Mouse (Mus musculus) lung, postnatal 0 days (tissue): ENCODE data around the gene Pptc7. TPM values are rescaled to one million over a fixed set of nuclear protein-coding genes. Genes with fewer than 3 reads are reported as not detected.

Source experiments
- ATAC-seq: fragments of 200-750 bp; cut with Nextera tagmentation; 2 replicates; pipeline ENCODE4 v1.8.0; 2017; ENCODE audit warnings: moderate library complexity
- DNase-seq: peaks from one replicate; pipeline ENCODE4 v3.0.0-alpha.2; 2016; ENCODE audit warnings: low spot score
- H3K27ac ChIP-seq: fragments of 300-500 bp; sonication (generic); 2 replicates; pipeline ENCODE4 v1.5.1; 2014; ENCODE audit warnings: antibody characterized with exemption, mild to moderate bottlenecking, low read length, mixed read lengths
- H3K27me3 ChIP-seq: fragments of 300-500 bp; sonication (generic); replicated peaks from 2 replicates; pipeline ENCODE4 v1.6.1; 2014; ENCODE audit warnings: low read length, mixed read lengths; ENCODE audit not compliant: insufficient read depth
- H3K36me3 ChIP-seq: fragments of 300-500 bp; sonication (generic); 2 replicates; pipeline ENCODE4 v1.6.1; 2014; ENCODE audit warnings: low read length, mixed read lengths; ENCODE audit not compliant: insufficient read depth
- H3K4me1 ChIP-seq: fragments of 300-500 bp; sonication (generic); 2 replicates; pipeline ENCODE4 v1.6.1; 2014; ENCODE audit warnings: antibody characterized with exemption, low read depth, low read length, mixed read lengths; ENCODE audit not compliant: insufficient read depth
- H3K4me2 ChIP-seq: fragments of 300-500 bp; sonication (generic); replicated peaks from 2 replicates; pipeline ENCODE4 v1.6.1; 2014; ENCODE audit warnings: low read depth, mild to moderate bottlenecking, low read length, moderate library complexity, mixed read lengths
- H3K4me3 ChIP-seq: fragments of 300-500 bp; sonication (generic); 2 replicates; pipeline ENCODE4 v1.5.1; 2014; ENCODE audit warnings: low read depth, low read length
- H3K9ac ChIP-seq: fragments of 300-500 bp; sonication (generic); replicated peaks from 2 replicates; pipeline ENCODE4 v1.6.1; 2014; ENCODE audit warnings: low read depth, mild to moderate bottlenecking
- H3K9me3 ChIP-seq: fragments of 300-500 bp; sonication (generic); 2 replicates; pipeline ENCODE4 v1.6.1; 2016; ENCODE audit warnings: low read length, mixed read lengths
- CTCF ChIP-seq: IDR thresholded peaks from 2 replicates; pipeline ENCODE4 v1.5.1; 2016; ENCODE audit warnings: antibody characterized with exemption, mild to moderate bottlenecking
- EP300 ChIP-seq: IDR thresholded peaks from 2 replicates; pipeline ENCODE4 v1.6.1; 2016; ENCODE audit warnings: antibody characterized with exemption, mild to moderate bottlenecking, control low read depth
- WGBS: fragments of 180-500 bp; shearing (Covaris S2); extraction: QIAGEN DNeasy Blood & Tissue Kit; methylation state at CpG from one replicate; pipeline ENCODE4 v1.1.7; 2014; 5-methylcytosine and 5-hydroxymethylcytosine counted together
- polyA plus RNA-seq: library from polyadenylated mRNA; unstranded; fragments of >200 nt; fragmentation: Nextera tagmentation; extraction: Ambion mirVana; gene quantifications from 2 replicates; pipeline ENCODE4 v1.2.1, GENCODE M21; 2015

The Pptc7 gene
- polyA plus RNA-seq, 1 experiment from 2014 or later: 12.2 TPM

DNA sequence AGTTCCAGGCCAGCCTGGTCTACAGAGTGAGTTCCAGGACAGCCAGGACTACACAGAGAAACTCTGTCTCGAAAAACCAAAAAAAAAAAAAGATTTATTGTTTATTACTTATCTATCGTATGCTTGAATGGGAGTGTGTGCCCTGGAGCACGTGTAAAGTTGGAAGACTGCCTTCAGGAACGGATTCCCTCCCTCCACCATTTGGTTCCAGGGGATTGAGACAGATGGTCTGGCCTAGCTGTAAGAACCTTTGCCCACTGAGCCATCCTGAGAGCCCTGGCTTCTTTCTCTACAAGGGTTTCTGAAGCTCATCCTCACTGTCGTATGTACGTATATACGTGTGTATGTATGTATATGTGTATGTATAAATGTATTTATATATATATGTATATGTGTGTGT lies 5.2 kb upstream of the Pptc7 start:
- no peak overlapping the region for H3K4me3 ChIP-seq
- ATAC-seq: no peak
- WGBS: 82% methylated on average over 7 of the region's 7 CpGs
- no peak for DNase-seq
- no peak overlapping the region for H3K4me2 ChIP-seq
- H3K27me3 ChIP-seq: no peaks in the 10 kb centered on the region
- H3K9me3 ChIP-seq: no peaks in the 10 kb centered on the region
- H3K9ac ChIP-seq: no peak overlapping the region
- TF ChIP-seq EP300 (no peak), CTCF (no peak)
- H3K4me1 ChIP-seq: peaks cover 15% of the 10 kb centered on the region; the same call in 1 of the 2 replicates
- H3K27ac ChIP-seq: no peak overlapping the region
- H3K36me3 ChIP-seq: no peaks in the 10 kb centered on the region

DNA sequence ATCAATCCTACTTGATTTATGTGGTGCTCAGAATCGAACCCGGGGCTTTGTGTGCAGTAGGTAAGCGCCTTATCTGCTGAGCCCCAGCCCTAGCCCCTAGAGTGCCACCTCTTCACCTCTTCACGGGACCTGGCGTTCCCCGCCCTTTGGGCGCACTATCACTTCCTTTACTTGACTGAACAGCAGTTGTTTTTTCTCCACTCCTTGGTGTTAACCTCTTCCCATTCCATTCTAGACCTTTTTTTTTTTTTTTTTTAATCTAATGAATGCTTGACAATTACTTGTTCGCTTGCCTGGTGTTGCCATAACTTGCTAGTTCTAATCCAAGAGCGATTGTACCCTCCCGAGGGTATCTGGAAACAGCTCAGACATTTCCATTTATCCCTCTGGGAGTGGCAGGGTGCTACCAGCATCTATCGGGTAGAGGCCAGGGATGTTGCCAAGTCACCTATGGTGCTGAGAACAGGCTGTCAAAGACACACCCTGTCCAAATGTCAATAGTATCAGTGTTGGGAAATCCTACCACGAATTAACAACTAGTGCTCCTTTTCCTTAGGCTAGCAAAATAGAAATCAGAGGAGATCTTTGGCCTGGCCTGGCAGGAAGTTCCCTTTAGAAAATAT lies 4.3 kb upstream of the Pptc7 start:
- no peaks in the 10 kb centered on the region for H3K36me3 ChIP-seq
- peak overlapping the region; percentile 46 for H3K4me2 ChIP-seq
- TF ChIP-seq EP300 (no peak), CTCF (no peak)
- peaks cover 15% of the 10 kb centered on the region; the same call in 1 of the 2 replicates for H3K4me1 ChIP-seq
- H3K9me3 ChIP-seq: no peaks in the 10 kb centered on the region
- DNase-seq (peak; percentile 79), ATAC-seq (peak; percentile 40)
- H3K4me3 ChIP-seq: no peak overlapping the region
- 49% methylated on average over 12 of the region's 12 CpGs for WGBS
- H3K27ac ChIP-seq: peak overlapping the region; percentile 81
- no peaks in the 10 kb centered on the region for H3K27me3 ChIP-seq
- H3K9ac ChIP-seq: no peak overlapping the region

DNA sequence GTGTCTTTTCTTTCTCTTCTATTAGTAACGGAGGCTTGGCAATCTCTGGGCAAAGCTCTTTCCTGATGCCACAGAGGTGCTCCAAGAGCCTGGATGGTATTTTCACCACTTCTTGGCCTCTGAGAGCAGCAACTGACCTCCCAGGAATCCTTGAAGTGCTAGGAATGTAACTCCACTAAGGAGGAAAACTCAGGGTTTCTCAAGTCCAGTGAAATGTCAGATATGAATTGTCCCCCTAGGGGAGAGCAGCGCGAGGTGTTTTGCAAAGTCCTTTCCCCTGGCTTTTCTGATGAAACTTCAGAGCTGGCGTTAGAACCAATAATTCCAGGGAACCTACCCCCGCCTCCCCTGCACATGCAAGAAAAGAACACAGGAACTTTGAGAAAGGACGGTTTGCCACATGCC lies 3.7 kb upstream of the Pptc7 start:
- H3K27ac ChIP-seq: peak overlapping the region; percentile 81
- 19% methylated on average over 6 of the region's 6 CpGs for WGBS
- no peaks in the 10 kb centered on the region for H3K9me3 ChIP-seq
- ATAC-seq: peak; percentile 61
- H3K36me3 ChIP-seq: no peaks in the 10 kb centered on the region
- peak; percentile 85 for TF ChIP-seq EP300
- peak; percentile 54 for TF ChIP-seq CTCF
- no peak overlapping the region for H3K9ac ChIP-seq
- peak overlapping the region; percentile 46 for H3K4me2 ChIP-seq
- peaks cover 16% of the 10 kb centered on the region; the same call in 1 of the 2 replicates for H3K4me1 ChIP-seq
- peak; percentile 90 for DNase-seq
- peak overlapping the region; percentile 9; the same call in 1 of the 2 replicates for H3K4me3 ChIP-seq
- no peaks in the 10 kb centered on the region for H3K27me3 ChIP-seq

DNA sequence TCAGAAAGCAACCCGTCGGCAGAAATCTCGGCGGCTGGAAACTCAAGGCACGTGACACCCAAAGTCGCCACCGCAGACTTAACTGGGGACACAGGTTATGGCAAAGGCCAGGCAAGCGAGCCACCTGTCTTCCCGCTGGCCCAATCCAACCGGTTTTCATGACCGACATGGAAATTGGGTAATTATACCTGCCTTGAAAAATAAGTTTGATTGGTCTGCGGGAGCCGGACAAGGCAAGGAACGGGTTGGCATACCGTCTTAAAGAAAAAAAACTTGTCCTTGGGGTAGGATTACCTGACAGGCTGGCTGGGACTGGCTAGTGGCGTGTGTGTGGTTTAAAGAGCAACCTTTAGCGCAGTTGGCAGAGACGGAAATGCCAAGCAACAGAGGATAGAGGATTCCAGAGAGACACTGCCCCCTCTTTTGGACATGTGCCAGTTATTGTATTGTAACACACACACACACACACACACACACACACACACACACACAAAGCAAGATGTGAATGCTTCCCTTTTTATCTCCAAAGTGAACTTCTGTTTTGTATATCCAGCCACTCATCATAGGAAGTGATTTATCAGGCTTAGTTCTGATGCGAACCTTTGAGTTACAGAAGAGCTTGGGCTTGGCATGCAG lies 3.2 kb upstream of the Pptc7 start:
- no peak for DNase-seq
- H3K4me3 ChIP-seq: peak overlapping the region; percentile 9; the same call in 1 of the 2 replicates
- ATAC-seq: no peak
- H3K9ac ChIP-seq: no peak overlapping the region
- 10% methylated on average over 19 of the region's 19 CpGs for WGBS
- H3K27me3 ChIP-seq: no peaks in the 10 kb centered on the region
- peaks cover 21% of the 10 kb centered on the region; the same call in 1 of the 2 replicates for H3K4me1 ChIP-seq
- no peaks in the 10 kb centered on the region for H3K9me3 ChIP-seq
- H3K27ac ChIP-seq: peak overlapping the region; percentile 81
- no peaks in the 10 kb centered on the region for H3K36me3 ChIP-seq
- TF ChIP-seq CTCF: no peak
- TF ChIP-seq EP300: peak; percentile 14
- peak overlapping the region; percentile 46 for H3K4me2 ChIP-seq

DNA sequence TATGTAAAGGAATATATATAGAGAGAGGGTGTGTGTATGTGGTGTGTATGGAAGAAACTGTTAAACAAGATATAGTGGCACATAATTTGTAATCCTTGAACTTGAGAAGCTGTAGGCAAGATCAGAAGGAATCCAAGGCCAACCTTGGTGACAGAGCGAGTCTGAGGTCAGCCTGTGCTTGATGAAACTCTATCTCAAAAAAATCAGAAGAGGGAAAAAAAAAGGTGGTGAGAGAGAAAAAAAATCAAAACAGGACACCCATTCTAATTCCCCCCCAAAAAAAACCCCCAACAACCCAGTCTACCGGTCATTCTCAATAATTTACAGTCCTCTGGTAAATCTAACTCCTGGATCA lies 360 bp upstream of the Pptc7 start:
- no peak for DNase-seq
- TF ChIP-seq EP300 (no peak), CTCF (no peak)
- Histone ChIP-seq H3K27ac (no peak overlapping the region), H3K4me3 (peak overlapping the region; percentile 97; the same call in 1 of the 2 replicates), H3K4me1 (peaks cover 25% of the 10 kb centered on the region; the same call in 1 of the 2 replicates), H3K27me3 (no peaks in the 10 kb centered on the region), H3K9me3 (no peaks in the 10 kb centered on the region), H3K4me2 (peak overlapping the region; percentile 95), H3K36me3 (no peaks in the 10 kb centered on the region), H3K9ac (no peak overlapping the region)
- no peak for ATAC-seq
- 19% methylated on average over 2 of the region's 2 CpGs for WGBS

DNA sequence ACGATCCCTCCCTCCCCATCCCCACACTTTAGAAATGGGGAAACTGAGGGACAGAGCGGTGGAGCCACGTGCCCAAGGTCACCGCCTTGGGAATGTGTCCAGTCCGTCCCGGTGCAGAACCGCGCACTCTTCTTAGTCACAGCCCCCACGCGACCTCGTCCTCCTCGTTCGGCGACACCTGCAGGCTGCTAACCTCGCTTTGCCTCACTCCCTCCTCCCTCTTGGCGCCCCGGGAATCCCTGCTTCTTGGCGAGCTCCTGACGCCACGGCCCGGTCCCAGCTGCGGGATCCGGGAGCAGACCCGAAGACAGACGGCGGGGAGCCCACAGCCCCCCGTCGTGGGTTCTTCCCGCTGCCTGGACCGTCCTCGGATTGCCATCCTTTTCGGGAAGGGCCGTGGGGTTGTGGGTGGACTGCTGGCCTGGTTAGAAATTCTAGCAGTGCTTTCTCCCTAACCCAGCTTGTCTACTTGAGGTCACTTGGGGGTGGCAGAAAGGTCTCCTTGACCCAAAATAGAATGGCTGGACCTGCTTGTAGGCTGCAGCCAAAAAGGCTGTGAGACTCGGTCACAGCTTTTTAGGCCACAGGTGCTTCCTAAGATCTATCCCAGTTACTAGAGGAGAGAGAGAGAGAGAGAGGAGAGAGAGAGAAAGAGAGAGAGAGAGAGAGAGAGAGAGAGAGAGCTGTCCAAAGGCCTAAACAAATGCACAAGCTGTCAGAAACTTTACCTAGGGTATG lies 1.0 kb downstream of the Pptc7 start:
- TF ChIP-seq EP300: no peak
- TF ChIP-seq CTCF: peak; percentile 41
- peak overlapping the region; percentile 89 for H3K9ac ChIP-seq
- peak overlapping the region; percentile 82 for H3K27ac ChIP-seq
- WGBS: 2% methylated on average over 33 of the region's 34 CpGs
- no peaks in the 10 kb centered on the region for H3K9me3 ChIP-seq
- H3K27me3 ChIP-seq: no peaks in the 10 kb centered on the region
- ATAC-seq (no peak), DNase-seq (peak; percentile 55)
- H3K36me3 ChIP-seq: no peaks in the 10 kb centered on the region
- peaks cover 22% of the 10 kb centered on the region; the same call in 1 of the 2 replicates for H3K4me1 ChIP-seq
- H3K4me2 ChIP-seq: peak overlapping the region; percentile 95
- H3K4me3 ChIP-seq: peak overlapping the region; percentile 97
